Mouse (Mus musculus) lung, adult 2 months (tissue): ENCODE results near the gene Ncor2.

Source experiments
- CTCF ChIP-seq: fragments of 200-500 bp; IDR thresholded peaks from 2 replicates; pipeline ENCODE4 v1.5.1; 2011; ENCODE audit warnings: mild to moderate bottlenecking, low read length, control low read depth; ENCODE audit not compliant: insufficient read depth
- POLR2A ChIP-seq: fragments of 200-500 bp; IDR thresholded peaks from 2 replicates; pipeline ENCODE4 v1.6.1; 2011; ENCODE audit warnings: low read depth, mild to moderate bottlenecking, control low read depth, low read length, borderline replicate concordance; ENCODE audit errors: extremely low read depth

DNA sequence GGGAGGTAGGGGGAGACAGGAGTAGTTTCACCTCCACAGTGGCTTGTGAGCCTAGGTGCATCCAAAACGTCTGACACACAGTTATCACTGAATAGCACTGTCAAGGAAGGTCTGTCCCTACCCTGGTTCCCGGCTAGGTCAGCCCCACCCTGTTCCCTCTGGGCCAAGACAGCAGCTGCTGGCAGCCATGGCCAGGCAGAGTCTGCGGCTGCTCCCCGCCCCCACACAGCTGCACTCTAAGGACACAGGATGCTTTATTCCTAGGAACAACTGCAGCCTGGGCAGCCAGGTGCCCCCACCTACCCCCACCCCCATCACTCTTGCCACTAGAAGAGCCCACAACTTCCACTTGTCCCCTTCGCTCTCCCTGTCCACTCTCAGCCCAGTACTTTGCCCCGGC lies 67.9 kb downstream of the Ncor2 start:
- TF ChIP-seq CTCF: no peak
- no peak for TF ChIP-seq POLR2A
